Mouse (Mus musculus): ENCODE results near the gene Gm2075. TPM values are rescaled to one million over a fixed set of nuclear protein-coding genes. Genes with fewer than 3 reads are reported as not detected.

Gene Gm2075
- polyA plus RNA-seq (2014; fragmentation: Illumina TruSeq; extraction: RNeasy Lipid Tissue Mini Kit (QIAGEN cat#74804); ENCODE audit: low replicate concordance), result not detected

GRCm38 (mm10) chr12:88011548-88011947, at the start of gene Gm2075:
Gene Gm2075, plus strand, starts transcription at chr12:88011848.

GRCm38 (mm10) chr12:88018671-88019070, 7.0 kb downstream of the Gm2075 start, which contains the start of gene Gm6803:
Gene Gm6803, minus strand, starts transcription at chr12:88018771.

GRCm38 (mm10) chr12:88026704-88027103, 15.1 kb downstream of the Gm2075 start, which contains the start of gene Gm2056:
Gene Gm2056, plus strand, starts transcription at chr12:88027004.

Other genes starting within 250 kb of the Gm2075 start
- not detected for gene Gm21319, start 236.1 kb upstream of the Gm2075 start, polyA plus RNA-seq (2014; fragmentation: Illumina TruSeq; extraction: RNeasy Lipid Tissue Mini Kit (QIAGEN cat#74804); ENCODE audit: low replicate concordance)
- gene Gm21936, start 216.3 kb upstream of the Gm2075 start, polyA plus RNA-seq (2014; fragmentation: Illumina TruSeq; extraction: RNeasy Lipid Tissue Mini Kit (QIAGEN cat#74804); ENCODE audit: low replicate concordance), result not detected
- not detected for gene BB287469, start 195.3 kb upstream of the Gm2075 start, polyA plus RNA-seq (2014; fragmentation: Illumina TruSeq; extraction: RNeasy Lipid Tissue Mini Kit (QIAGEN cat#74804); ENCODE audit: low replicate concordance)
- not detected for gene Gm2001, start 169.5 kb upstream of the Gm2075 start, polyA plus RNA-seq (2014; fragmentation: Illumina TruSeq; extraction: RNeasy Lipid Tissue Mini Kit (QIAGEN cat#74804); ENCODE audit: low replicate concordance)
- gene Gm2016, start 137.8 kb upstream of the Gm2075 start, polyA plus RNA-seq (2014; fragmentation: Illumina TruSeq; extraction: RNeasy Lipid Tissue Mini Kit (QIAGEN cat#74804); ENCODE audit: low replicate concordance), result not detected
- not detected for gene Gm2022, start 116.5 kb upstream of the Gm2075 start, polyA plus RNA-seq (2014; fragmentation: Illumina TruSeq; extraction: RNeasy Lipid Tissue Mini Kit (QIAGEN cat#74804); ENCODE audit: low replicate concordance)
- gene Gm2035, start 92.0 kb upstream of the Gm2075 start, polyA plus RNA-seq (2014; fragmentation: Illumina TruSeq; extraction: RNeasy Lipid Tissue Mini Kit (QIAGEN cat#74804); ENCODE audit: low replicate concordance), result not detected
- gene Gm2042, start 57.8 kb upstream of the Gm2075 start, polyA plus RNA-seq (2014; fragmentation: Illumina TruSeq; extraction: RNeasy Lipid Tissue Mini Kit (QIAGEN cat#74804); ENCODE audit: low replicate concordance), result not detected
- not detected for gene Gm6803, start 6.9 kb downstream of the Gm2075 start, polyA plus RNA-seq (2014; fragmentation: Illumina TruSeq; extraction: RNeasy Lipid Tissue Mini Kit (QIAGEN cat#74804); ENCODE audit: low replicate concordance)
- gene Gm2056, start 15.2 kb downstream of the Gm2075 start, polyA plus RNA-seq (2014; fragmentation: Illumina TruSeq; extraction: RNeasy Lipid Tissue Mini Kit (QIAGEN cat#74804); ENCODE audit: low replicate concordance), result not detected
- not detected for gene Gm16368, start 71.8 kb downstream of the Gm2075 start, polyA plus RNA-seq (2014; fragmentation: Illumina TruSeq; extraction: RNeasy Lipid Tissue Mini Kit (QIAGEN cat#74804); ENCODE audit: low replicate concordance)
- gene Gm10436, start 170.3 kb downstream of the Gm2075 start, polyA plus RNA-seq (2014; fragmentation: Illumina TruSeq; extraction: RNeasy Lipid Tissue Mini Kit (QIAGEN cat#74804); ENCODE audit: low replicate concordance), result not detected
- gene Gm8332, start 238.3 kb downstream of the Gm2075 start, polyA plus RNA-seq (2014; fragmentation: Illumina TruSeq; extraction: RNeasy Lipid Tissue Mini Kit (QIAGEN cat#74804); ENCODE audit: low replicate concordance), result not detected

All from small intestine, adult 10 weeks (tissue).